Mouse (Mus musculus) embryonic facial prominence, embryonic 13.5 days (tissue): Measurements from ENCODE around the gene Fbxw4. TPM values are rescaled to one million over a fixed set of nuclear protein-coding genes. Genes with fewer than 3 reads are reported as not detected.
A peak's percentile ranks its signal among the peaks of the same experiment; 100 is the strongest.

Source experiments
- ATAC-seq: fragments of 200-750 bp; cut with Nextera tagmentation; 2 replicates; pipeline ENCODE4 v1.8.0; 2017; ENCODE audit warnings: low read depth; ENCODE audit not compliant: insufficient number of reproducible peaks, insufficient read depth, low FRiP score, low TSS enrichment
- H3K27ac ChIP-seq: fragments of 300-500 bp; sonication (generic); 2 replicates; pipeline ENCODE4 v1.5.1; 2015; ENCODE audit warnings: moderate library complexity, mild to moderate bottlenecking, inconsistent platforms
- H3K27me3 ChIP-seq: fragments of 300-500 bp; sonication (generic); 2 replicates; pipeline ENCODE4 v1.6.1; 2015; ENCODE audit warnings: mild to moderate bottlenecking, inconsistent platforms
- H3K36me3 ChIP-seq: fragments of 300-500 bp; sonication (generic); 2 replicates; pipeline ENCODE4 v1.6.1; 2015; ENCODE audit warnings: mild to moderate bottlenecking, inconsistent platforms
- H3K4me1 ChIP-seq: fragments of 300-500 bp; sonication (generic); 2 replicates; pipeline ENCODE4 v1.6.1; 2015; ENCODE audit warnings: inconsistent platforms
- H3K4me2 ChIP-seq: fragments of 300-500 bp; sonication (generic); 2 replicates; pipeline ENCODE4 v1.6.1; 2015; ENCODE audit warnings: moderate library complexity, mild to moderate bottlenecking, inconsistent platforms
- H3K4me3 ChIP-seq: fragments of 300-500 bp; sonication (generic); 2 replicates; pipeline ENCODE4 v1.5.1; 2015; ENCODE audit warnings: mild to moderate bottlenecking, inconsistent platforms
- H3K9ac ChIP-seq: fragments of 300-500 bp; sonication (generic); 2 replicates; pipeline ENCODE4 v1.6.1; 2015; ENCODE audit warnings: mild to moderate bottlenecking, inconsistent platforms
- H3K9me3 ChIP-seq: fragments of 300-500 bp; sonication (generic); 2 replicates; pipeline ENCODE4 v1.6.1; 2016; ENCODE audit warnings: inconsistent platforms
- WGBS: fragments of 180-500 bp; shearing (Covaris S2); methylation state at CpG from one replicate; pipeline ENCODE4 v1.1.7; 2015; ENCODE audit warnings: mixed read lengths; 5-methylcytosine and 5-hydroxymethylcytosine counted together
- polyA plus RNA-seq: library from polyadenylated mRNA; unstranded; fragments of >200 nt; fragmentation: Nextera tagmentation; extraction: Ambion mirVana; gene quantifications from 2 replicates; pipeline ENCODE4 v1.2.1, GENCODE M21; 2015

Gene Fbxw4
- polyA plus RNA-seq, 1 experiment from 2014 or later, result 6.9 TPM

GRCm38 (mm10) chr19:45627036-45627435 lies 33.1 kb downstream of the Fbxw4 start:
- no peak overlapping the region for H3K4me2 ChIP-seq
- ATAC-seq, result no peak
- H3K27me3 ChIP-seq, result no peaks in the 10 kb centered on the region
- H3K9ac ChIP-seq, result no peak overlapping the region
- 38% methylated on average over 3 of the region's 3 CpGs for WGBS
- H3K4me1 ChIP-seq, result no peaks in the 10 kb centered on the region; the same call in 1 of the 2 replicates
- H3K4me3 ChIP-seq, result no peak overlapping the region
- H3K9me3 ChIP-seq, result no peaks in the 10 kb centered on the region
- H3K27ac ChIP-seq, result no peak overlapping the region
- H3K36me3 ChIP-seq, result peaks cover 49% of the 10 kb centered on the region

DNA sequence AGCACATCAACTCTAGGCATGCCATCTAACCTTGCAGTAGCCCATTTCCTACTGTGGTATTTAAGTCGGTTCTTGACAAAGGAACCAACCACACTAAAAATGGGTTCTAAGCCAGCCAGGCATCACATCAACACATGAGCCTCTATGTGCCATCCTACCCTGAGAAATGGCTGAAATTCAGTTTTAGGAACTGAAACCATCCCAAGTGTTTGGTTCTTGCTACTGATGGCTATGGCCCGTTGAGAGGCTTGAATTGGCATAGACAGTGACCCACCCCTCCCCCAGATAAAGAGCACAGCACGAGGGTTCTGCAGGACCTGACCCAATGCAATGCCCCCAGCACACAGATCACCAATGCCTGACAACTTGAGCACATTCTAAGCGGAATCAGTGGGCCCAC lies 36.4 kb downstream of the Fbxw4 start:
- Histone ChIP-seq H3K4me1 (no peaks in the 10 kb centered on the region), H3K9ac (no peak overlapping the region), H3K4me2 (no peak overlapping the region), H3K9me3 (no peaks in the 10 kb centered on the region), H3K36me3 (peaks cover 32% of the 10 kb centered on the region), H3K27me3 (no peaks in the 10 kb centered on the region), H3K4me3 (no peak overlapping the region), H3K27ac (no peak overlapping the region)
- no peak for ATAC-seq
- WGBS, result 80% methylated on average over 4 of the region's 4 CpGs

DNA sequence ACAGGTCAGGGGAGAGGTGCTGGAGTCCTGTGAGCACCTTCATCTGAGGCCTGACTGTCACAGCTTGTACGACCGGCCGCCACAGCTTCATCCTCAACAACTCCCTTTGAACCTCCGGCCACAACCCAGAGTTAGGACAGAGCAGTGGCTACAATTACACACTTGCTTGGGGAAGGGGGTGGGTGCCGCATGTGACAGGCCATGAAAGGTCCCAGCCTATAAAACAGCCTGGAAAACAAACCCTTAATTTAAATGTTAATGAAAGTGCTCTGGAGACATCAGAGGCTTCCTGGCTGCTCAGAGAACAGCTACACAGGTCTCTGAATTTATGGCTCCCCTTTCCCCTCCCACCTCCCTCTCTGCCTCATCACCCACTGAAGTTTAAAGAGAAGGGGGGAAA lies 38.0 kb downstream of the Fbxw4 start:
- H3K27ac ChIP-seq, result no peak overlapping the region
- no peak overlapping the region for H3K4me2 ChIP-seq
- H3K9me3 ChIP-seq, result no peaks in the 10 kb centered on the region
- no peaks in the 10 kb centered on the region for H3K27me3 ChIP-seq
- H3K4me1 ChIP-seq, result no peaks in the 10 kb centered on the region
- H3K36me3 ChIP-seq, result peaks cover 28% of the 10 kb centered on the region
- H3K9ac ChIP-seq, result no peak overlapping the region
- no peak overlapping the region for H3K4me3 ChIP-seq
- ATAC-seq, result no peak
- 51% methylated on average over 5 of the region's 5 CpGs for WGBS

- 65% methylated on average over 7 of the region's 7 CpGs for WGBS
- Histone ChIP-seq H3K27ac (no peak overlapping the region), H3K36me3 (peaks cover 24% of the 10 kb centered on the region), H3K4me3 (no peak overlapping the region), H3K27me3 (no peaks in the 10 kb centered on the region), H3K9ac (no peak overlapping the region), H3K4me1 (peaks cover 9% of the 10 kb centered on the region), H3K4me2 (no peak overlapping the region), H3K9me3 (no peaks in the 10 kb centered on the region)
- no peak for ATAC-seq
Observed at GRCm38 (mm10) chr19:45621061-45621460, 39.1 kb downstream of the Fbxw4 start.

GRCm38 (mm10) chr19:45619744-45620501 lies 40.2 kb downstream of the Fbxw4 start:
- Histone ChIP-seq H3K27ac (no peak overlapping the region), H3K36me3 (peaks cover 18% of the 10 kb centered on the region), H3K4me3 (no peak overlapping the region), H3K27me3 (no peaks in the 10 kb centered on the region), H3K9ac (no peak overlapping the region), H3K9me3 (no peaks in the 10 kb centered on the region), H3K4me2 (no peak overlapping the region), H3K4me1 (peaks cover 21% of the 10 kb centered on the region)
- 81% methylated on average over 14 of the region's 14 CpGs for WGBS
- no peak for ATAC-seq

- no peak overlapping the region for H3K27ac ChIP-seq
- no peaks in the 10 kb centered on the region for H3K27me3 ChIP-seq
- no peak overlapping the region for H3K4me2 ChIP-seq
- no peak for ATAC-seq
- H3K36me3 ChIP-seq, result peaks cover 10% of the 10 kb centered on the region; the same call in 1 of the 2 replicates
- H3K9me3 ChIP-seq, result no peaks in the 10 kb centered on the region
- no peak overlapping the region for H3K4me3 ChIP-seq
- H3K9ac ChIP-seq, result no peak overlapping the region
- 83% methylated on average over 6 of the region's 6 CpGs for WGBS
- peaks cover 26% of the 10 kb centered on the region for H3K4me1 ChIP-seq
Observed at GRCm38 (mm10) chr19:45618184-45618583, 41.9 kb downstream of the Fbxw4 start.

GRCm38 (mm10) chr19:45616735-45617134 lies 43.4 kb downstream of the Fbxw4 start:
- Histone ChIP-seq H3K4me1 (peaks cover 26% of the 10 kb centered on the region), H3K27me3 (no peaks in the 10 kb centered on the region), H3K4me2 (no peak overlapping the region), H3K9ac (no peak overlapping the region), H3K9me3 (no peaks in the 10 kb centered on the region), H3K27ac (no peak overlapping the region), H3K36me3 (peaks cover 8% of the 10 kb centered on the region; the same call in 1 of the 2 replicates), H3K4me3 (no peak overlapping the region)
- ATAC-seq, result no peak
- 50% methylated on average over 7 of the region's 7 CpGs for WGBS

- Histone ChIP-seq H3K4me3 (no peak overlapping the region), H3K4me2 (no peak overlapping the region), H3K27me3 (no peaks in the 10 kb centered on the region), H3K9ac (0 out of 2 replicates have a peak overlapping the region, but pooled peaks have one; percentile 12), H3K27ac (no peak overlapping the region), H3K4me1 (peaks cover 26% of the 10 kb centered on the region), H3K36me3 (peaks cover 8% of the 10 kb centered on the region; the same call in 1 of the 2 replicates), H3K9me3 (no peaks in the 10 kb centered on the region)
- 49% methylated on average over 4 of the region's 4 CpGs for WGBS
- no peak for ATAC-seq
Observed at GRCm38 (mm10) chr19:45616214-45616518, 43.9 kb downstream of the Fbxw4 start.

DNA sequence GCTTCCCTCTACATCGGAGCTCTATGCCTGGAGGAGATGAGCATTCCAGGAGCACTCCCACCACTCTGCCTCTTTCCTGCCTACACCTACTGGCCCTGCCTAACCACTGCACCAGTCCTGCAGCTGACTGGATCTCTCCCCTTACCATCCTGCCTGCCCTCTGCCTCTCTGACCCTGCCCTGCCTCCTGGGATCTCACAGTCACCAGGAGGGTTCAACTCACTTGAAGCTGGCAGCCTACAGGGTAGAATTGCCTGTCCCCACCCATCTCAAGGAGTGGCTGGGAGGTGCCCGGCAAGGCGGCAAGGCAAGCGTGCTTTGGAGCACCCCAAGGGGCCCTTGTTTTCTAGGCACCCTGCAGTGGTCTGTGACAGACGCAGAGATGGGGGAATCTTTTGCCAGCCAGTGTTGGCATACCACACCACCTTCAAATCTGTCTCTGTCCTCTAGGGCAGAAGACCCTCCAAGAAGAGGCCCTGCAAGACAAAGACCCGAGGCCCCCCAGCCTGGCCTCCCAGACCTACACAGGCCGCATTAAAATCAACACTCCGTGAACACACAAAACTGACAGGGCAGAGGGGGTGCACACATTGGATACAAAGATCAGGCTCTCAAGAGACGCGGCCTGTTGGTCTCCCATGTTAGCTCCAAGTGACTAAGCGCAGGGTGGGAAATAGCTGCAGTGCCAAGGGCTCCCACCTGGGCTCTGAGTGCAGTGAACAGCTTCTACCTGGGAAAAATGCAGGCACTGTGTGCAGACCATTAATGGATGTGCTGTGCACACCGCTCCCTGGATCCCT lies 44.5 kb downstream of the Fbxw4 start:
- Histone ChIP-seq H3K4me2 (no peak overlapping the region), H3K36me3 (peaks cover 8% of the 10 kb centered on the region; the same call in 1 of the 2 replicates), H3K9me3 (no peaks in the 10 kb centered on the region), H3K4me1 (peaks cover 26% of the 10 kb centered on the region), H3K4me3 (no peak overlapping the region), H3K27ac (no peak overlapping the region; the same call in 1 of the 2 replicates), H3K27me3 (no peaks in the 10 kb centered on the region), H3K9ac (0 out of 2 replicates have a peak overlapping the region, but pooled peaks have one; percentile 36)
- 61% methylated on average over 12 of the region's 12 CpGs for WGBS
- ATAC-seq, result 0 out of 2 replicates have a peak, but pooled peaks have one; percentile 56

GRCm38 (mm10) chr19:45614928-45615327 lies 45.2 kb downstream of the Fbxw4 start:
- peaks cover 26% of the 10 kb centered on the region for H3K4me1 ChIP-seq
- no peaks in the 10 kb centered on the region for H3K27me3 ChIP-seq
- no peak overlapping the region; the same call in 1 of the 2 replicates for H3K27ac ChIP-seq
- peaks cover 8% of the 10 kb centered on the region; the same call in 1 of the 2 replicates for H3K36me3 ChIP-seq
- 46% methylated on average over 3 of the region's 3 CpGs for WGBS
- no peaks in the 10 kb centered on the region for H3K9me3 ChIP-seq
- H3K4me3 ChIP-seq, result no peak overlapping the region
- no peak for ATAC-seq
- H3K4me2 ChIP-seq, result no peak overlapping the region
- 0 out of 2 replicates have a peak overlapping the region, but pooled peaks have one; percentile 2 for H3K9ac ChIP-seq

DNA sequence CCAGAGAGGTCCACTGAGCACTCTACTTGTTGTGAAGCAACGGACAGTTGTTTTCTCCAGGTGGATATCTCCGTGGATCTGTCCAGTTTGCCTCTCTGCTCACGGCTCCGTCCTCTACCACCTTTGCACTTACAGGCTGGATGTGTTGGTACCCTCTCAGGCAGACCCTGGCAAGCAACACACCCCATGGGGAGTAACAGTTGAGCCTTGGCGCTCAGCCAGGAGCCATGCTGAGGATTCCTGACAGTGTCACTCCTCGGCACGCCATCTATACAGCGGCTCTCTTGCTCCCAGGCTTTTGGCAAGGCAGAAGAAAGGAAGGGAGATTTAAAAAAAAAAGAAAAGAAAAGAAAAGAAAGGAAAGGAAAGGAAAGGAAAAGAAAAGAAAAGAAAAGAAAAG lies 45.7 kb downstream of the Fbxw4 start:
- ATAC-seq, result no peak
- Histone ChIP-seq H3K4me2 (no peak overlapping the region), H3K36me3 (peaks cover 8% of the 10 kb centered on the region; the same call in 1 of the 2 replicates), H3K27me3 (no peaks in the 10 kb centered on the region), H3K27ac (no peak overlapping the region), H3K9ac (no peak overlapping the region), H3K4me3 (no peak overlapping the region), H3K9me3 (no peaks in the 10 kb centered on the region), H3K4me1 (peaks cover 26% of the 10 kb centered on the region)
- 70% methylated on average over 8 of the region's 8 CpGs for WGBS
